Mouse (Mus musculus): ENCODE results near the gene Wwox. TPM values are rescaled to one million over a fixed set of nuclear protein-coding genes. Genes with fewer than 3 reads are reported as not detected.

Gene Wwox
- total and polyA plus RNA-seq, 3 experiments = 7.6 to 61.8 (median 12.2) TPM

DNA sequence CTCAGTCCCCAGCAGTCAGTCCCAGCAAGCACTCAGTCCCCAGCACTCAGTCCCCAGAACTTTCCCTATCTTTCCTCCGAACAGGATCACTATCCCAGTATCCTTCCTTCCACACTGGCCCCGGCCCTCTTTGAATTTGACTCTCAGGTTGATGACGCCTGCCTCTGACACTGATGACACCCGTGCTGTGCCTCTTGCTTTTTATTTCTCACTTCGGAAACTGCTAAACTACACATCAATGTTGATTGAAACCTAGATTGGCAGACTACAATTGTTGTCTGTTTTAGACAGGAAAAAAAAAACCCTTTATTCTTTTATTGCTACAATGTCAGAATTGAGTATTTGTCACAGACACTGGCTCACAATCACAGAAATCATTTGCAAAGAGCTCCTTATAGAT lies 624.2 kb downstream of the Wwox start:
- Histone ChIP-seq H3K27me3 (ENCODE audit: control insufficient read depth in 1 of 2, insufficient read depth in 2 of 2, low read length in 2 of 2) (no peaks in the 10 kb centered on the region), H3K79me2 (ENCODE audit: control insufficient read depth, insufficient read depth, low read length, poor library complexity) (no peaks in the 10 kb centered on the region)

DNA sequence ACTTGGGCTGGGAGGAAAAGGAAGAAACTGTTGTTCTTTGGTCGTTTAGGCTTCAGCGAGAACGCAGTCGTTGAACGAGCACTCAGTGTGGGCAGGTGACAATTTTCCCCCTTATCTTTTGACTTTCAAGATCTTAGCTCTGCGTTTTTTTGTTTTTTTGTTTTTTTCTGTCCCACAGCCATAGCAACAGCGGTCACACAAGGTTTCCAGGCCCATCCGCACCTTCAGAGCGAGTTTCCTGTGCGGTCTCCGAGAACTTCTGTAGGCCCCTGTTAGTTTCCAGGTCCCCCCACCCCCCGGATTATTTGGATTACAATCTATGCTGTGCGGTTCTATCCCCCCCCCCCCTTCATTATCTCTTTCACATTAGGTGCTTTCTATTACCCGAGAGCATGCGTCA lies 625.2 kb downstream of the Wwox start:
- H3K9me3 ChIP-seq (replicated peaks; ENCODE audit: insufficient read depth, low read length) = no peaks in the 10 kb centered on the region
- H3K36me3 ChIP-seq (ENCODE audit: control insufficient read depth in 1 of 2, insufficient read depth in 2 of 2, low read length in 2 of 2) = no peaks in the 10 kb centered on the region

More for the DNA sequence above, 624.2 kb downstream of the Wwox start:
- no peak for DNase-seq (ENCODE audit: low read depth, low spot score)
- Histone ChIP-seq H3K4me3 (ENCODE audit: control insufficient read depth in 1 of 2, insufficient read depth in 1 of 2, low read depth in 2 of 2, low read length in 2 of 2) (no peak overlapping the region), H3K36me3 (ENCODE audit: control insufficient read depth in 1 of 2, insufficient read depth in 2 of 2, low read length in 2 of 2) (no peaks in the 10 kb centered on the region), H3K27ac (ENCODE audit: control insufficient read depth, low read depth, low read length) (no peak overlapping the region), H3K9ac (ENCODE audit: control insufficient read depth, low read depth, low read length, poor library complexity, severe bottlenecking) (no peak overlapping the region), H3K9me3 (replicated peaks; ENCODE audit: insufficient read depth, low read length) (no peaks in the 10 kb centered on the region), H3K4me1 (ENCODE audit: control insufficient read depth in 1 of 2, insufficient read depth in 2 of 2, low read length in 2 of 2) (no peaks in the 10 kb centered on the region)
- no peak for TF ChIP-seq MAFK (IDR thresholded peaks at IDR 0.05; ENCODE audit: borderline replicate concordance, low read depth, low read length)
- no peak for TF ChIP-seq USF2 (IDR thresholded peaks at IDR 0.05; ENCODE audit: borderline replicate concordance in 1 of 2, insufficient read depth in 1 of 2, low read depth in 1 of 2, low read length in 2 of 2)

DNA sequence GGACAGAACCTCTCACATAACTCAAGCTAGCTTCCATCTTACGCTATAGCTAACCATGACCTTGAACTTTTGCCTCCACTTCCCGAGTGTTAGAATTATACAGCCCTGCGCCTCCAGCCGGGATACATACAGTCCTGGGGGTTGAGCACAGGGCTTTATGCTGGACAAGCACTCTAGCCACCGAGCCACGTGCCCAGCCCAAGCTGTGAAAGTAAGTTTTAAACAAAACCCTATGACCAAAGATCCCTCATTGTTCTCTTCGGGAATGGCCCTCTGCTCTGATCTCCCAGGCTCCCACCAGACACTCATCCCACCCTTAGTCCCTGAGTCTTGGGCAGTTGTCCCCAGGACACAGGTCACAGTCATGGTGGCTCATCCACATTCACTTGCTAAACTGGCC lies 625.9 kb downstream of the Wwox start:
- Histone ChIP-seq H3K4me1 (ENCODE audit: control insufficient read depth in 1 of 2, insufficient read depth in 2 of 2, low read length in 2 of 2) (no peaks in the 10 kb centered on the region), H3K79me2 (ENCODE audit: control insufficient read depth, insufficient read depth, low read length, poor library complexity) (no peaks in the 10 kb centered on the region), H3K27ac (ENCODE audit: control insufficient read depth, low read depth, low read length) (no peak overlapping the region), H3K27me3 (ENCODE audit: control insufficient read depth in 1 of 2, insufficient read depth in 2 of 2, low read length in 2 of 2) (no peaks in the 10 kb centered on the region), H3K9ac (ENCODE audit: control insufficient read depth, low read depth, low read length, poor library complexity, severe bottlenecking) (no peak overlapping the region), H3K4me3 (ENCODE audit: control insufficient read depth in 1 of 2, insufficient read depth in 1 of 2, low read depth in 2 of 2, low read length in 2 of 2) (no peak overlapping the region), H3K36me3 (ENCODE audit: control insufficient read depth in 1 of 2, insufficient read depth in 2 of 2, low read length in 2 of 2) (no peaks in the 10 kb centered on the region), H3K9me3 (replicated peaks; ENCODE audit: insufficient read depth, low read length) (no peaks in the 10 kb centered on the region)
- TF ChIP-seq SIN3A (IDR thresholded peaks at IDR 0.05; ENCODE audit: low read length) = no peak
- TF ChIP-seq RAD21 (IDR thresholded peaks at IDR 0.05; ENCODE audit: low read depth, low read length) = no peak
- TF ChIP-seq RCOR1 (IDR thresholded peaks at IDR 0.05; ENCODE audit: low read depth, low read length) = no peak
- no peak for TF ChIP-seq ELF1 (IDR thresholded peaks at IDR 0.05; ENCODE audit: low read depth, low read length)
- no peak for TF ChIP-seq ZMIZ1 (IDR thresholded peaks at IDR 0.05; ENCODE audit: low read depth, low read length)
- TF ChIP-seq CHD1 (IDR thresholded peaks at IDR 0.05; ENCODE audit: low read depth, low read length) = no peak
- no peak for DNase-seq (ENCODE audit: low read depth, low spot score)

More for the DNA sequence above, 625.2 kb downstream of the Wwox start:
- no peak overlapping the region for H3K4me3 ChIP-seq (ENCODE audit: control insufficient read depth in 1 of 2, insufficient read depth in 1 of 2, low read depth in 2 of 2, low read length in 2 of 2)
- TF ChIP-seq MXI1 (IDR thresholded peaks at IDR 0.05; ENCODE audit: low read depth, low read length) (no peak), EP300 (IDR thresholded peaks at IDR 0.05; ENCODE audit: low read depth in 1 of 2, low read length in 2 of 2) (no peak), ZNF384 (IDR thresholded peaks at IDR 0.05; ENCODE audit: low read depth, low read length) (no peak), ZMIZ1 (IDR thresholded peaks at IDR 0.05; ENCODE audit: low read depth, low read length) (no peak), NELFE (IDR thresholded peaks at IDR 0.05; ENCODE audit: low read depth, low read length) (no peak), CHD1 (IDR thresholded peaks at IDR 0.05; ENCODE audit: low read depth, low read length) (no peak)
- H3K27ac ChIP-seq (ENCODE audit: control insufficient read depth, low read depth, low read length) = no peak overlapping the region
- no peaks in the 10 kb centered on the region for H3K27me3 ChIP-seq (ENCODE audit: control insufficient read depth in 1 of 2, insufficient read depth in 2 of 2, low read length in 2 of 2)
- H3K79me2 ChIP-seq (ENCODE audit: control insufficient read depth, insufficient read depth, low read length, poor library complexity) = no peaks in the 10 kb centered on the region
- no peak for DNase-seq (ENCODE audit: low read depth, low spot score)
- no peak overlapping the region for H3K9ac ChIP-seq (ENCODE audit: control insufficient read depth, low read depth, low read length, poor library complexity, severe bottlenecking)
- no peaks in the 10 kb centered on the region for H3K4me1 ChIP-seq (ENCODE audit: control insufficient read depth in 1 of 2, insufficient read depth in 2 of 2, low read length in 2 of 2)
